Mouse (Mus musculus): ENCODE results near the gene Ctnnbl1. TPM values are rescaled to one million over a fixed set of nuclear protein-coding genes. Genes with fewer than 3 reads are reported as not detected.

Ctnnbl1 gene
- total and polyA plus RNA-seq, 3 experiments = 6.7 to 10.7 (median 10.1) TPM

GRCm38 (mm10) chr2:157751589-157752373, 14.6 kb downstream of the Ctnnbl1 start:
- Histone ChIP-seq H3K4me1 (ENCODE audit: control insufficient read depth, insufficient read depth, low read length) (peaks cover 6% of the 10 kb centered on the region), H3K27me3 (ENCODE audit: control insufficient read depth, insufficient read depth, low read length) (no peaks in the 10 kb centered on the region), H3K9ac (ENCODE audit: low read depth, low read length) (no peak overlapping the region), H3K79me2 (replicated peaks; ENCODE audit: control insufficient read depth, insufficient read depth, low read length) (peaks cover 2% of the 10 kb centered on the region; the same call in 1 of the 2 replicates), H3K4me3 (no peak overlapping the region), H3K27ac (no peak overlapping the region), H3K36me3 (ENCODE audit: control insufficient read depth, insufficient read depth, low read length) (peaks cover 4% of the 10 kb centered on the region; the same call in 1 of the 2 replicates)
- intact Hi-C loops (cut with DNase I) = loop anchor here (5.0 to 10.0 kb wide), 2 partner anchors 121 to 193 kb away; no protein-coding TSS in a partner anchor
- TF ChIP-seq EP300 (IDR thresholded peaks at IDR 0.05; ENCODE audit: insufficient read depth, low read depth, low read length) (no peak), CTCF (IDR thresholded peaks at IDR 0.05) (no peak), POLR2A (IDR thresholded peaks at IDR 0.05; ENCODE audit: insufficient read depth, low read depth, low read length) (no peak)
- WGBS = 53% methylated on average over 22 of the region's 22 CpGs
- peak; percentile 62 to 76 for DNase-seq

GRCm38 (mm10) chr2:157752374-157752743, 15.2 kb downstream of the Ctnnbl1 start:
- TF ChIP-seq CTCF (IDR thresholded peaks at IDR 0.05) (no peak), POLR2A (IDR thresholded peaks at IDR 0.05; ENCODE audit: insufficient read depth, low read depth, low read length) (no peak), EP300 (IDR thresholded peaks at IDR 0.05; ENCODE audit: insufficient read depth, low read depth, low read length) (no peak)
- Histone ChIP-seq H3K4me3 (no peak overlapping the region), H3K79me2 (replicated peaks; ENCODE audit: control insufficient read depth, insufficient read depth, low read length) (peaks cover 2% of the 10 kb centered on the region; the same call in 1 of the 2 replicates), H3K4me1 (ENCODE audit: control insufficient read depth, insufficient read depth, low read length) (peaks cover 6% of the 10 kb centered on the region), H3K27me3 (ENCODE audit: control insufficient read depth, insufficient read depth, low read length) (no peaks in the 10 kb centered on the region), H3K27ac (no peak overlapping the region), H3K9ac (ENCODE audit: low read depth, low read length) (no peak overlapping the region), H3K36me3 (ENCODE audit: control insufficient read depth, insufficient read depth, low read length) (peaks cover 4% of the 10 kb centered on the region; the same call in 1 of the 2 replicates)
- WGBS = 90% methylated on average over 7 of the region's 7 CpGs
- intact Hi-C loops (cut with DNase I) = loop anchor here (5.0 to 10.0 kb wide), 2 partner anchors 120 to 192 kb away; no protein-coding TSS in a partner anchor
- no peak for DNase-seq

- TF ChIP-seq POLR2A (IDR thresholded peaks at IDR 0.05; ENCODE audit: insufficient read depth, low read depth, low read length) = no peak
- no peak overlapping the region for H3K27ac ChIP-seq
- peaks cover 5% of the 10 kb centered on the region for H3K4me1 ChIP-seq (ENCODE audit: control insufficient read depth, insufficient read depth, low read length)
- peaks cover 2% of the 10 kb centered on the region for H3K79me2 ChIP-seq (replicated peaks; ENCODE audit: control insufficient read depth, insufficient read depth, low read length)
- 69% methylated on average over 7 of the region's 7 CpGs for WGBS
- peaks cover 4% of the 10 kb centered on the region for H3K36me3 ChIP-seq (ENCODE audit: control insufficient read depth, insufficient read depth, low read length)
- no peaks in the 10 kb centered on the region for H3K27me3 ChIP-seq (ENCODE audit: control insufficient read depth, insufficient read depth, low read length)
- no peak overlapping the region for H3K4me3 ChIP-seq
- DNase-seq = peak in 1 of 2 experiments; percentile 14
- intact Hi-C loops (cut with DNase I) = loop anchor here (10.0 kb wide), 1 partner anchor 189 kb away; no protein-coding TSS in a partner anchor
- H3K9ac ChIP-seq (ENCODE audit: low read depth, low read length) = no peak overlapping the region
Observed at GRCm38 (mm10) chr2:157755771-157756170, 18.6 kb downstream of the Ctnnbl1 start.

GRCm38 (mm10) chr2:157756193-157756592, 19.0 kb downstream of the Ctnnbl1 start:
- Histone ChIP-seq H3K4me3 (no peak overlapping the region), H3K9ac (ENCODE audit: low read depth, low read length) (no peak overlapping the region), H3K79me2 (replicated peaks; ENCODE audit: control insufficient read depth, insufficient read depth, low read length) (peaks cover 2% of the 10 kb centered on the region), H3K4me1 (ENCODE audit: control insufficient read depth, insufficient read depth, low read length) (peaks cover 5% of the 10 kb centered on the region), H3K27ac (no peak overlapping the region), H3K27me3 (ENCODE audit: control insufficient read depth, insufficient read depth, low read length) (no peaks in the 10 kb centered on the region), H3K36me3 (ENCODE audit: control insufficient read depth, insufficient read depth, low read length) (peaks cover under 1% of the 10 kb centered on the region)
- WGBS = 83% methylated on average over 7 of the region's 7 CpGs
- TF ChIP-seq CTCF (IDR thresholded peaks at IDR 0.05) (peak; percentile 54), POLR2A (IDR thresholded peaks at IDR 0.05; ENCODE audit: insufficient read depth, low read depth, low read length) (no peak)
- no peak for DNase-seq
- intact Hi-C loops (cut with DNase I) = loop anchor here (10.0 kb wide), 1 partner anchor 189 kb away; no protein-coding TSS in a partner anchor

GRCm38 (mm10) chr2:157758395-157758794, 21.2 kb downstream of the Ctnnbl1 start:
- no peak for DNase-seq
- Histone ChIP-seq H3K4me3 (no peak overlapping the region), H3K27ac (no peak overlapping the region), H3K9ac (ENCODE audit: low read depth, low read length) (no peak overlapping the region), H3K27me3 (ENCODE audit: control insufficient read depth, insufficient read depth, low read length) (no peaks in the 10 kb centered on the region), H3K4me1 (ENCODE audit: control insufficient read depth, insufficient read depth, low read length) (peaks cover 3% of the 10 kb centered on the region), H3K36me3 (ENCODE audit: control insufficient read depth, insufficient read depth, low read length) (peaks cover 4% of the 10 kb centered on the region), H3K79me2 (replicated peaks; ENCODE audit: control insufficient read depth, insufficient read depth, low read length) (peaks cover 2% of the 10 kb centered on the region)
- 86% methylated on average over 5 of the region's 5 CpGs for WGBS
- intact Hi-C loops (cut with DNase I) = loop anchor here (10.0 kb wide), 1 partner anchor 186 kb away; no protein-coding TSS in a partner anchor
- TF ChIP-seq POLR2A (IDR thresholded peaks at IDR 0.05; ENCODE audit: insufficient read depth, low read depth, low read length) = no peak
- TF ChIP-seq CTCF (IDR thresholded peaks at IDR 0.05) = no peak
- no peak for TF ChIP-seq EP300 (IDR thresholded peaks at IDR 0.05; ENCODE audit: insufficient read depth, low read depth, low read length)

GRCm38 (mm10) chr2:157759717-157760116, 22.5 kb downstream of the Ctnnbl1 start:
- 42% methylated on average over 6 of the region's 6 CpGs for WGBS
- Histone ChIP-seq H3K4me1 (ENCODE audit: control insufficient read depth, insufficient read depth, low read length) (peaks cover 3% of the 10 kb centered on the region), H3K79me2 (replicated peaks; ENCODE audit: control insufficient read depth, insufficient read depth, low read length) (peaks cover under 1% of the 10 kb centered on the region), H3K36me3 (ENCODE audit: control insufficient read depth, insufficient read depth, low read length) (peaks cover 4% of the 10 kb centered on the region), H3K4me3 (no peak overlapping the region), H3K27ac (no peak overlapping the region), H3K9ac (ENCODE audit: low read depth, low read length) (no peak overlapping the region), H3K27me3 (ENCODE audit: control insufficient read depth, insufficient read depth, low read length) (no peaks in the 10 kb centered on the region)
- DNase-seq = no peak
- intact Hi-C loops (cut with DNase I) = loop anchor here (10.0 kb wide), 1 partner anchor 185 kb away; no protein-coding TSS in a partner anchor
- no peak for TF ChIP-seq CTCF (IDR thresholded peaks at IDR 0.05)
- no peak for TF ChIP-seq POLR2A (IDR thresholded peaks at IDR 0.05; ENCODE audit: insufficient read depth, low read depth, low read length)
- TF ChIP-seq EP300 (IDR thresholded peaks at IDR 0.05; ENCODE audit: insufficient read depth, low read depth, low read length) = no peak

Data from heart, adult 2 months (tissue).